In genomic region chr11:35852731-35853130, GRCm38 (mm10) we compare ENCODE assay signal across 9 mouse cellular contexts. TPM values are rescaled to one million over a fixed set of nuclear protein-coding genes. Genes with fewer than 3 reads are reported as not detected.
DNase-seq lines count a peak whose midpoint lies in the region; ATAC-seq and TF ChIP-seq lines count a peak whose summit lies in the region.
"Had no signal": no experiment of that assay in that cellular context is flagged by ENCODE, and none has a peak within 500 bp of the region (broad histone marks: within the 10 kb centered on the region; RNA-seq: fewer than 3 reads in every experiment).

No protein-coding gene starts in this region.

- peaks cover 25% of the 10 kb centered on the region for H3K4me1 ChIP-seq in forebrain, postnatal 0 days (ENCODE audit: insufficient read depth)
- H3K4me1 ChIP-seq in forebrain, embryonic 16.5 days (replicated peaks; ENCODE audit: control insufficient read depth, insufficient read depth, low read length): peaks cover 29% of the 10 kb centered on the region
- H3K4me1 ChIP-seq in midbrain, embryonic 10.5 days: peaks cover 32% of the 10 kb centered on the region
- H3K4me1 ChIP-seq in midbrain, embryonic 16.5 days (ENCODE audit: control insufficient read depth, insufficient read depth, low read length): peaks cover 25% of the 10 kb centered on the region

- TF ChIP-seq CTCF in forebrain, postnatal 0 days (IDR thresholded peaks at IDR 0.05; ENCODE audit: low read depth): peak; percentile 63

- DNase-seq in forebrain, postnatal 0 days: peak; percentile 57
- peak; percentile 53 for DNase-seq in midbrain, embryonic 10.5 days (ENCODE audit: low spot score)
- DNase-seq in WW6 (ENCODE audit: low read depth, low spot score): peak; percentile 63
- DNase-seq in kidney, postnatal 36 days: peak; percentile 35 to 61
- peak; percentile 29 to 47 for DNase-seq in spleen, postnatal 36 days (ENCODE audit: low spot score in 2 of 2)
- DNase-seq in left cerebral cortex, postnatal 36 days (ENCODE audit: low spot score in 2 of 2): no peak

- no peaks in the 10 kb centered on the region for H3K27me3 ChIP-seq in forebrain, postnatal 0 days (ENCODE audit: insufficient read depth, low read length)
- H3K27me3 ChIP-seq in forebrain, embryonic 16.5 days (replicated peaks; ENCODE audit: control insufficient read depth, insufficient read depth, low read length): no peaks in the 10 kb centered on the region
- no peaks in the 10 kb centered on the region for H3K27me3 ChIP-seq in midbrain, embryonic 10.5 days (ENCODE audit: low read depth, poor library complexity, severe bottlenecking)
- no peaks in the 10 kb centered on the region for H3K27me3 ChIP-seq in midbrain, embryonic 16.5 days (ENCODE audit: control insufficient read depth, insufficient read depth, low read depth, low read length)
- H3K27me3 ChIP-seq: neural tube, embryonic 12.5 days had no signal

- intact Hi-C loops in left cerebral cortex, postnatal 36 days (cut with DNase I): no loop called here

- no peak overlapping the region for H3K4me3 ChIP-seq in forebrain, postnatal 0 days (ENCODE audit: low read depth, low read length)
- no peak overlapping the region for H3K4me3 ChIP-seq in forebrain, embryonic 16.5 days (replicated peaks; ENCODE audit: low read length)
- no peak overlapping the region for H3K4me3 ChIP-seq in midbrain, embryonic 10.5 days
- no peak overlapping the region for H3K4me3 ChIP-seq in midbrain, embryonic 16.5 days (ENCODE audit: low read depth, low read length)
- H3K4me3 ChIP-seq: neural tube, embryonic 12.5 days had no signal

- H3K9me3 ChIP-seq in forebrain, postnatal 0 days (ENCODE audit: low read length): no peaks in the 10 kb centered on the region
- 0 out of 2 replicates have a peak, but pooled peaks cover 2% of the 10 kb centered on the region for H3K9me3 ChIP-seq in forebrain, embryonic 16.5 days (ENCODE audit: control insufficient read depth, low read length)
- peaks cover 4% of the 10 kb centered on the region; the same call in 1 of the 2 replicates for H3K9me3 ChIP-seq in midbrain, embryonic 10.5 days (replicated peaks)
- H3K9me3 ChIP-seq in midbrain, embryonic 16.5 days (replicated peaks; ENCODE audit: control insufficient read depth, low read length, poor library complexity, severe bottlenecking): no peaks in the 10 kb centered on the region
- H3K9me3 ChIP-seq: neural tube, embryonic 12.5 days had no signal

- no peak for ATAC-seq in forebrain, postnatal 0 days
- ATAC-seq in forebrain, embryonic 16.5 days: no peak
- no peak for ATAC-seq in midbrain, embryonic 16.5 days

- WGBS in forebrain, postnatal 0 days: 46% methylated on average over 4 of the region's 4 CpGs
- 60% methylated on average over 4 of the region's 4 CpGs for WGBS in forebrain, embryonic 16.5 days
- WGBS in midbrain, embryonic 10.5 days: 58% methylated on average over 4 of the region's 4 CpGs
- 48% methylated on average over 4 of the region's 4 CpGs for WGBS in midbrain, embryonic 16.5 days

- H3K27ac ChIP-seq in forebrain, postnatal 0 days (ENCODE audit: low read depth, low read length): no peak overlapping the region
- H3K27ac ChIP-seq in forebrain, embryonic 16.5 days (ENCODE audit: low read length): no peak overlapping the region
- 0 out of 2 replicates have a peak overlapping the region, but pooled peaks have one; percentile 46 for H3K27ac ChIP-seq in midbrain, embryonic 10.5 days (replicated peaks)
- no peak overlapping the region for H3K27ac ChIP-seq in midbrain, embryonic 16.5 days (ENCODE audit: low read length)
- H3K27ac ChIP-seq: neural tube, embryonic 12.5 days had no signal

- peaks cover 35% of the 10 kb centered on the region for H3K36me3 ChIP-seq in forebrain, postnatal 0 days (ENCODE audit: insufficient read depth)
- peaks cover 5% of the 10 kb centered on the region; the same call in 1 of the 2 replicates for H3K36me3 ChIP-seq in forebrain, embryonic 16.5 days (ENCODE audit: control insufficient read depth, insufficient read depth)
- peaks cover 66% of the 10 kb centered on the region for H3K36me3 ChIP-seq in midbrain, embryonic 10.5 days
- H3K36me3 ChIP-seq in midbrain, embryonic 16.5 days (ENCODE audit: control insufficient read depth, insufficient read depth, low read length): no peaks in the 10 kb centered on the region

- no peak overlapping the region for H3K9ac ChIP-seq in forebrain, postnatal 0 days
- no peak overlapping the region for H3K9ac ChIP-seq in forebrain, embryonic 16.5 days (replicated peaks; ENCODE audit: low read depth, low read length)
- no peak overlapping the region for H3K9ac ChIP-seq in midbrain, embryonic 16.5 days (ENCODE audit: low read depth, low read length)
- H3K9ac ChIP-seq: neural tube, embryonic 12.5 days had no signal

- no peak overlapping the region for H3K4me2 ChIP-seq in forebrain, postnatal 0 days (ENCODE audit: low read depth)
- H3K4me2 ChIP-seq in forebrain, embryonic 16.5 days (ENCODE audit: low read length): no peak overlapping the region
- H3K4me2 ChIP-seq in midbrain, embryonic 16.5 days (ENCODE audit: low read length): no peak overlapping the region
- H3K4me2 ChIP-seq: neural tube, embryonic 12.5 days had no signal

RNA-seq across cellular contexts. Expression of gene Rars, which starts 18.4 kb away (rescaled TPM):
- 37.8 and 56.6 TPM in 2 replicates for total RNA-seq in forebrain, postnatal 0 days (2014; rRNA removed)
- polyA plus RNA-seq in forebrain, postnatal 0 days (2015; fragmentation: Nextera tagmentation; extraction: Ambion mirVana): 66.1 and 66.4 TPM in 2 replicates
- 73.1 and 76.2 TPM in 2 replicates for polyA plus RNA-seq in forebrain, embryonic 16.5 days (2015; fragmentation: Nextera tagmentation; extraction: Ambion mirVana)
- polyA plus RNA-seq in midbrain, embryonic 10.5 days (2016; fragmentation: Nextera tagmentation; extraction: Ambion mirVana): 105 and 118 TPM in 2 replicates
- 70.2 and 71.9 TPM in 2 replicates for polyA plus RNA-seq in midbrain, embryonic 16.5 days (2015; fragmentation: Nextera tagmentation; extraction: Ambion mirVana)
- 10 to 100 TPM; 42.4 to 46.8 TPM for total RNA-seq in left cerebral cortex, postnatal 36 days (2021)

RNA-seq across cellular contexts. Expression of gene Fbll1, which starts 54.0 kb away (rescaled TPM):
- total RNA-seq in forebrain, postnatal 0 days (2014; rRNA removed): 51.2 and 72.6 TPM in 2 replicates
- 32.9 and 35.4 TPM in 2 replicates for polyA plus RNA-seq in forebrain, postnatal 0 days (2015; fragmentation: Nextera tagmentation; extraction: Ambion mirVana)
- 13.1 and 15.6 TPM in 2 replicates for polyA plus RNA-seq in forebrain, embryonic 16.5 days (2015; fragmentation: Nextera tagmentation; extraction: Ambion mirVana)
- 0.44 and 0.92 TPM in 2 replicates for polyA plus RNA-seq in midbrain, embryonic 10.5 days (2016; fragmentation: Nextera tagmentation; extraction: Ambion mirVana)
- polyA plus RNA-seq in midbrain, embryonic 16.5 days (2015; fragmentation: Nextera tagmentation; extraction: Ambion mirVana): 18.9 and 20.5 TPM in 2 replicates
- total RNA-seq in left cerebral cortex, postnatal 36 days (2021): 10 to 100 TPM; 40.6 to 49.0 TPM

Comparison
In these comparisons a context has a peak if more than half of its experiments do, and no peak if none do; other contexts are left out.
1. DNase-seq: peak in forebrain, postnatal 0 days (single experiment), midbrain, embryonic 10.5 days (single experiment), WW6 (single experiment), kidney, postnatal 36 days (2 of 2) and spleen, postnatal 36 days (2 of 2); none in left cerebral cortex, postnatal 36 days (0 of 2).